Mouse (Mus musculus) CH12.LX (cell line): ENCODE measurements at regions not wholly inside any gene's neighbourhood (a gene's known extent, or its start where the extent isn't known, plus 50 kb on each side); places are given as distances from the start of the nearest gene placed in this dataset.

Experiments used
- CTCF ChIP-seq, 2 experiments: IDR thresholded peaks in 1 of 2; conservative IDR thresholded peaks in 1 of 2; 2 replicates each; pipeline ENCODE4 v1.5.1; 2011 to 2012; ENCODE audit warnings: low read depth in 2 of 2, low read length in 2 of 2, improper control_type of control experiment in 1 of 2, inconsistent platforms in 1 of 2, mild to moderate bottlenecking in 1 of 2, moderate library complexity in 1 of 2
- EP300 ChIP-seq: IDR thresholded peaks from 2 replicates; pipeline ENCODE4 v1.6.1; 2011; ENCODE audit warnings: low read length, improper control_type of control experiment
- ETS1 ChIP-seq: conservative IDR thresholded peaks from 2 replicates; pipeline ENCODE4 v1.6.1; 2012; ENCODE audit warnings: low read depth, mild to moderate bottlenecking, inconsistent platforms, low read length, improper control_type of control experiment, moderate library complexity
- JUN ChIP-seq: IDR thresholded peaks from 2 replicates; pipeline ENCODE4 v1.6.1; 2011; ENCODE audit warnings: low read depth, mild to moderate bottlenecking, low read length, improper control_type of control experiment, moderate library complexity; ENCODE audit not compliant: insufficient read depth
- TBP ChIP-seq: conservative IDR thresholded peaks from 2 replicates; pipeline ENCODE4 v1.6.1; 2011; ENCODE audit warnings: low read depth, low read length, improper control_type of control experiment
- USF1 ChIP-seq: IDR thresholded peaks from 2 replicates; pipeline ENCODE4 v1.6.1; 2014; ENCODE audit warnings: low read depth, mild to moderate bottlenecking, inconsistent platforms, low read length, improper control_type of control experiment
- ZNF384 ChIP-seq: IDR thresholded peaks from 2 replicates; pipeline ENCODE4 v1.6.1; 2012; ENCODE audit warnings: low read depth, low read length, improper control_type of control experiment, inconsistent platforms

GRCm38 (mm10) chr13:112037731-112038380 lies 229.1 kb upstream of the Map3k1 start:
- TF ChIP-seq JUN (no peak), CTCF (conservative IDR thresholded peaks at IDR 0.05 in 1 of 2, IDR thresholded peaks at IDR 0.05 in 1 of 2; ENCODE audit: low read depth in 2 of 2, low read length in 2 of 2) (no peak), EP300 (no peak), TBP (no peak), ZNF384 (no peak), ETS1 (no peak), USF1 (no peak)
